Mouse (Mus musculus): Measurements from ENCODE around the gene Rasef. TPM values are rescaled to one million over a fixed set of nuclear protein-coding genes. Genes with fewer than 3 reads are reported as not detected.

The Rasef gene
- polyA plus RNA-seq (2012; ENCODE audit: insufficient read depth, insufficient read length, missing spikeins) = not detected in 2 replicates

- Histone ChIP-seq H3K4me3 (ENCODE audit: insufficient read depth, low read depth, low read length) (peak within 1 kb of the TSS; percentile 15; the same call in 1 of the 2 replicates), H3K4me1 (ENCODE audit: control insufficient read depth, insufficient read depth, insufficient read length, low read length) (no peaks in the 10 kb centered on the region), H3K27ac (replicated peaks; ENCODE audit: low read depth, low read length) (no peak within 1 kb of the TSS)
Measured at GRCm38 (mm10) chr4:73790260-73791185, at the start of gene Rasef. Gene Rasef (minus strand): TSS chr4:73790994.

DNA sequence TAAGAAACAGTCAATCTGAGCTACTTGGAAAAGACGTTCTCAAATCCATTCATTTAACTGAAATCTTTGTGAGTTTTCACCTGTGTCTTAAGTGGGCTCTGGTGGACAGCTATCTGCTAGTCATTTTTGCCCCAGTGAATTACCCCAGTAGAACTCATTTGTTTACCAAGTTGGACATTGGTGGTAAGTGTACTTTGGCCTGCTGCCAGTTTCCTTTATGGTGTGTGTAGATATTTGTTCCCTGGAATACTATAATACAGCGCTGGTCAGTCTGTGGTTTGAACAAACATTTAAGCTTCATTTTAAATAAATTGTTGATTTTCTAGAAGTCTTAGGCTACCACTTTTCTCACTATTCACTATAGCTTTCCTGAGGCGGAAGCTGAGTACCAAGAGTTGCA is 35.8 kb upstream of the Rasef start:
- no peak overlapping the region for H3K27ac ChIP-seq (replicated peaks; ENCODE audit: low read depth, low read length)
- H3K4me3 ChIP-seq (ENCODE audit: insufficient read depth, low read depth, low read length) = no peak overlapping the region
- no peaks in the 10 kb centered on the region for H3K4me1 ChIP-seq (ENCODE audit: control insufficient read depth, insufficient read depth, insufficient read length, low read length)

GRCm38 (mm10) chr4:73791186-73791540 is 369 bp upstream of the Rasef start:
- no peaks in the 10 kb centered on the region for H3K4me1 ChIP-seq (ENCODE audit: control insufficient read depth, insufficient read depth, insufficient read length, low read length)

DNA sequence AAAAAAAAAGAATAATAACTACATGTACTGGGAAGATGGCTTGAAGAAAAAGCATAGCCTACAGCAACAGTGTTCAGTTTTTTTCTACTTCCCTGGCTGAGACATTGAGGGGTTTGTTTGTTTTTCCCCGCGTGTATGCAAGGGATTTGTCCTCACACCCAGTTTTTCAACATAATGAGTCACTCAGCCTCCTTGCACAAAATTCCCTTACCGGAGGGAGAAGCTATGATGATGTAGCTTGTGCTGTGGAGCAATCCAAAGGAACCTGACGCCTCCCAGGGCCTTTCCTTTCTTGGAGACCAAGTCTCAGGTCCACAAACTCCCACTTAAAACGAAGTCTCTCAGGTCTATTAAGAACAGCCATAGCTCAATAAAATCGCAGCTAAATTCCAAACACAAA is 1.3 kb downstream of the Rasef start:
- Histone ChIP-seq H3K27ac (replicated peaks; ENCODE audit: low read depth, low read length) (no peak overlapping the region), H3K4me3 (ENCODE audit: insufficient read depth, low read depth, low read length) (no peak overlapping the region), H3K4me1 (ENCODE audit: control insufficient read depth, insufficient read depth, insufficient read length, low read length) (no peaks in the 10 kb centered on the region)

More at GRCm38 (mm10) chr4:73791186-73791540, 369 bp upstream of the Rasef start:
- Histone ChIP-seq H3K27ac (replicated peaks; ENCODE audit: low read depth, low read length) (no peak overlapping the region), H3K4me3 (ENCODE audit: insufficient read depth, low read depth, low read length) (no peak overlapping the region)

GRCm38 (mm10) chr4:73788076-73788730 is 2.6 kb downstream of the Rasef start:
- Histone ChIP-seq H3K4me1 (ENCODE audit: control insufficient read depth, insufficient read depth, insufficient read length, low read length) (no peaks in the 10 kb centered on the region), H3K27ac (replicated peaks; ENCODE audit: low read depth, low read length) (no peak overlapping the region), H3K4me3 (ENCODE audit: insufficient read depth, low read depth, low read length) (no peak overlapping the region)

DNA sequence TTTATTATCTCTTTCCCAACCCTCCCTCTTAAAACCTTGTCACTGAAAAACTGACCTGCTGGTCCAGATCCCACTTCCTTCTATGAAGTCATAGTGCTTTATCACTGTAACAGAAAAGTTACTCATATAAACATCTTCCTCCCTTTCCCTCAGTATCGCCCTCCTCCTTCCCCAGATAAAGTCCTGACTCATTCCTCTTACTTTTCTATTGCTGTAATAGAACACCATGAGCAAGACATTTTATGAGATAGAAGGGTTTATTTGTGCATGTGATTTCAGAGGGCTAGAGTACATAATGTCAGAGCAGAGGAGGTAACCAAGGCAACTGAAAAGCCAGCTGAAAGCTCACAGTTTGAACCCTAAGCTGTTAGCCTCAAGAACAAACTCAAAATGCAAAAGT is 6.6 kb downstream of the Rasef start:
- no peak overlapping the region for H3K4me3 ChIP-seq (ENCODE audit: insufficient read depth, low read depth, low read length)
- H3K4me1 ChIP-seq (ENCODE audit: control insufficient read depth, insufficient read depth, insufficient read length, low read length) = no peaks in the 10 kb centered on the region
- H3K27ac ChIP-seq (replicated peaks; ENCODE audit: low read depth, low read length) = no peak overlapping the region

DNA sequence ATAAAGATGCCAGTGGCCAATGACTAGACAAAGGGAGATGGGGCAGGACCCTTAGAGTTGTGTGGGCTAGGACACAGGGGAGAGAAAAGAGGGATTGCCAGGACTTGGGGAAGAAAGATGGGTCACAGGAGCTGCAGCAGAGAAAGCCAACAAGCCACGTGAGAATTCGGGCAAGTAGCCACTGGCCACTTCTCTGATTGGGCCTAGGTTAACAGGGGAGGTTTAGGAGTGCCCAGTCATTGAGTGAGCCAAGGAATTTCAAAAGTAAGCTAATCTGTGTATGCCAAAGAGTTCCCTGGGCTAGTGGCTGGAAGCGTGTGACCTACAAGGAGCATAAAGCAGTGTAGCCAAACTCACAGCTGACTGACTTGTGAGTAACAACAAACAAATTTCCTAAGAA is 9.7 kb downstream of the Rasef start:
- no peak overlapping the region for H3K27ac ChIP-seq (replicated peaks; ENCODE audit: low read depth, low read length)
- no peak overlapping the region for H3K4me3 ChIP-seq (ENCODE audit: insufficient read depth, low read depth, low read length)
- H3K4me1 ChIP-seq (ENCODE audit: control insufficient read depth, insufficient read depth, insufficient read length, low read length) = no peaks in the 10 kb centered on the region

- H3K4me3 ChIP-seq (ENCODE audit: insufficient read depth, low read depth, low read length) = no peak overlapping the region
- no peak overlapping the region for H3K27ac ChIP-seq (replicated peaks; ENCODE audit: low read depth, low read length)
- no peaks in the 10 kb centered on the region for H3K4me1 ChIP-seq (ENCODE audit: control insufficient read depth, insufficient read depth, insufficient read length, low read length)
Measured at GRCm38 (mm10) chr4:73775266-73775665, 15.5 kb downstream of the Rasef start.

DNA sequence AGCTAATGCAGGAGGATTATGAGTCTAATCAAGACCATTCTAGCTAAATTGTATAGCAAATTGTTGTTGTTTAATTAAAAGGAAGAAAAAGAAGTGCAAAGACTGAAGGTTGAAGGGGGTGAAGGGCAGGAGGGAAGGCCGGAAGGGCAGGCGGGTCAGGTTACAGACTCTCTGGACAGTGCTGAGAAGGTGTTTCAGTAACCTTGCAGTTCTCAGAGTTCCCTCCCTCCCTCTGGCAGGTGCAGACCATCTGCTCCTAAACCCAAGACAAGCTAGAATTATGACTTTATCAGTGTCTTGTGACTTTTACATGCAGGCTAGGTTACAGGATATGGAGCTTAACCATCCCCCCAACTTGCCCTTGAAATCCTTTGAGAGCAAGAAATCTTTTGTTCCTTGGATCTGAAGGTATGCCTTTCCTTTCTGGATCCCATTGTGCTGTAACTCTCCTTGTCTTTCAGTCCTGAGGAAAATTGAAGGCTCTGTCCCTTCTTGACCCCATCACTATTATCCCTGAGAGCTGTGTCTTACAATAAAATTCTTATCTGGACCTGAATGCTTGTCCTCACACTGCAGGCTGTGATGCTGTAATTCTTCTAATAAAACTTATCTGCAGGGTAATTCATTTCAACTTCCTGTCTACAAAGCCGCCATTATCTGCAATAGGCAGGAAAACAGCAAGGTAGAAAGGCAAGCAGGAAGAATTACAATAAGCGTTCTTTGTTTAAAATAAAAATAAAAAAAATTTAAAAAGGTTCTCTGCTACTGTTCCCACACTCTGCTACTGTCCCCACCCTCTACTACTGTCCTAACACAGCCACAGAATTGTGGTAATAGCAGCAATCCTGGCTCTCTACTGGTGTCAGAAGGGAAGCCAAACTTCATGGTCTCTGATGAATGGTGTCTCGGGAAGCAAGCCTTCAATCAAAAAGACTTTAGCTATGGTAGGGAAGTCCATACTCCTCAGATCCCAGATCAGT is 16.7 kb downstream of the Rasef start:
- no peak overlapping the region for H3K4me3 ChIP-seq (ENCODE audit: insufficient read depth, low read depth, low read length)

DNA sequence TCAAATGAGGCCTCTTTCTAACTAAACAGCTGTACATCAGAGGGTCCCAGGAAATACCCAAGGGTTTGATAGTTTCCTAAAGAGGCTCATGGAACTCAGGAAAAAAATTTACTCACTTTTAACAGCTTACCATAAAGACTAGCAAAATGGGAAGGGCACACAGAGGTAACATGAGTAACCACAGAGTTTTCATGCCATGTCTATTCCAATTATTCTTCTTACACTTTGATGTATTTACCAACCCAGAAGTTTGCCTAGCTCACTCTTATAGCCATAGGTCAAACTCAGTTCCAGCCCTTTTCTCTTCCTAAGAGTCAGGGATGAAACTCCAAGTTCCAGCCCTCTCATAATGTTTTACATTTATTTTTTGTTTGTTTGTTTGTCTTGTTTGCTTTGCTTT is 18.8 kb downstream of the Rasef start:
- Histone ChIP-seq H3K27ac (replicated peaks; ENCODE audit: low read depth, low read length) (no peak overlapping the region), H3K4me1 (ENCODE audit: control insufficient read depth, insufficient read depth, insufficient read length, low read length) (no peaks in the 10 kb centered on the region), H3K4me3 (ENCODE audit: insufficient read depth, low read depth, low read length) (no peak overlapping the region)

More for the DNA sequence above, 16.7 kb downstream of the Rasef start:
- Histone ChIP-seq H3K4me1 (ENCODE audit: control insufficient read depth, insufficient read depth, insufficient read length, low read length) (no peaks in the 10 kb centered on the region), H3K27ac (replicated peaks; ENCODE audit: low read depth, low read length) (no peak overlapping the region)

- Histone ChIP-seq H3K4me1 (ENCODE audit: control insufficient read depth, insufficient read depth, insufficient read length, low read length) (no peaks in the 10 kb centered on the region), H3K27ac (replicated peaks; ENCODE audit: low read depth, low read length) (no peak overlapping the region), H3K4me3 (ENCODE audit: insufficient read depth, low read depth, low read length) (no peak overlapping the region)
Measured at GRCm38 (mm10) chr4:73770592-73770991, 20.2 kb downstream of the Rasef start.

- H3K27ac ChIP-seq (replicated peaks; ENCODE audit: low read depth, low read length) = no peak overlapping the region
- H3K4me3 ChIP-seq (ENCODE audit: insufficient read depth, low read depth, low read length) = no peak overlapping the region
- H3K4me1 ChIP-seq (ENCODE audit: control insufficient read depth, insufficient read depth, insufficient read length, low read length) = no peaks in the 10 kb centered on the region
Measured at GRCm38 (mm10) chr4:73768156-73768555, 22.6 kb downstream of the Rasef start.

GRCm38 (mm10) chr4:73748219-73748618 is 42.6 kb downstream of the Rasef start:
- Histone ChIP-seq H3K4me1 (ENCODE audit: control insufficient read depth, insufficient read depth, insufficient read length, low read length) (no peaks in the 10 kb centered on the region), H3K27ac (replicated peaks; ENCODE audit: low read depth, low read length) (no peak overlapping the region), H3K4me3 (ENCODE audit: insufficient read depth, low read depth, low read length) (no peak overlapping the region)

- Histone ChIP-seq H3K4me1 (ENCODE audit: control insufficient read depth, insufficient read depth, insufficient read length, low read length) (no peaks in the 10 kb centered on the region), H3K27ac (replicated peaks; ENCODE audit: low read depth, low read length) (no peak overlapping the region), H3K4me3 (ENCODE audit: insufficient read depth, low read depth, low read length) (no peak overlapping the region)
Measured at GRCm38 (mm10) chr4:73739439-73739838, 51.4 kb downstream of the Rasef start.

DNA sequence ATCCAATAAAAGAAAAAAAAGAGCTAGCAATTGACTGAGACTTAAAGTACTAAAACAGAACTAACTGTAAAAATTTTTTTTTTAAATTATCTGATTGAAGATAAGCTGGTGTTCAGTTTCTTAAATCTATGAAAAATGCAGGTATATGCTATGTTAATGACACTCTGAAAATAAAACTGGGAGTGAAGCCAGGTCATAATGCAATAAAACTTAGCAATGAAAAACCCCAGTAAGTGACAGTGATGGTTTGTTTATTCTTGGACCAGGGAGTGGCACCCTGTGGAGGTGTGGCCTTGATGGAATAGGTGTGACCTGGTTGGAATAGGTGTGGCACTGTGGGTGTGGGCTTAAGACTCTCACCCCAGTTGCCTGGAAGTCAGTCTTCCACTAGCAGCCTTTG is 71.0 kb downstream of the Rasef start:
- Histone ChIP-seq H3K27ac (replicated peaks; ENCODE audit: low read depth, low read length) (no peak overlapping the region), H3K4me3 (ENCODE audit: insufficient read depth, low read depth, low read length) (no peak overlapping the region), H3K4me1 (ENCODE audit: control insufficient read depth, insufficient read depth, insufficient read length, low read length) (no peaks in the 10 kb centered on the region)
